Comparison of ENCODE assay signal across 27 mouse cellular contexts in genomic region chr15:13560920-13561319, GRCm38 (mm10).
DNase-seq lines count a peak whose midpoint lies in the region; ATAC-seq and TF ChIP-seq lines count a peak whose summit lies in the region.
"Had no signal": no experiment of that assay in that cellular context is flagged by ENCODE, and none has a peak within 500 bp of the region (broad histone marks: within the 10 kb centered on the region; RNA-seq: fewer than 3 reads in every experiment).

No protein-coding gene starts in this region.

- no peak overlapping the region for H3K27ac ChIP-seq in heart, embryonic 10.5 days
- H3K27ac ChIP-seq in lung, embryonic 14.5 days (ENCODE audit: low read depth): no peak overlapping the region
- H3K27ac ChIP-seq: embryonic facial prominence, embryonic 13.5 days; forebrain, embryonic 15.5 days; heart, embryonic 15.5 days; kidney, postnatal 0 days; limb, embryonic 15.5 days; liver, embryonic 15.5 days; midbrain, embryonic 12.5 days; neural tube, embryonic 12.5 days had no signal

- H3K27me3 ChIP-seq in heart, embryonic 10.5 days (ENCODE audit: insufficient read depth, poor library complexity, severe bottlenecking): no peaks in the 10 kb centered on the region
- H3K27me3 ChIP-seq in lung, embryonic 14.5 days (ENCODE audit: insufficient read depth, low read length): no peaks in the 10 kb centered on the region
- H3K27me3 ChIP-seq: embryonic facial prominence, embryonic 13.5 days; forebrain, embryonic 15.5 days; heart, embryonic 15.5 days; limb, embryonic 15.5 days; liver, embryonic 15.5 days; midbrain, embryonic 12.5 days; neural tube, embryonic 12.5 days; Patski had no signal

- no peaks in the 10 kb centered on the region for H3K9me3 ChIP-seq in heart, embryonic 10.5 days
- no peaks in the 10 kb centered on the region for H3K9me3 ChIP-seq in lung, embryonic 14.5 days (ENCODE audit: low read depth, low read length)
- H3K9me3 ChIP-seq: embryonic facial prominence, embryonic 13.5 days; forebrain, embryonic 15.5 days; heart, embryonic 15.5 days; limb, embryonic 15.5 days; liver, embryonic 15.5 days; midbrain, embryonic 12.5 days; neural tube, embryonic 12.5 days had no signal

- no peaks in the 10 kb centered on the region for H3K4me1 ChIP-seq in heart, embryonic 10.5 days
- no peaks in the 10 kb centered on the region for H3K4me1 ChIP-seq in lung, embryonic 14.5 days (ENCODE audit: insufficient read depth)
- H3K4me1 ChIP-seq: embryonic facial prominence, embryonic 13.5 days; forebrain, embryonic 15.5 days; heart, embryonic 15.5 days; limb, embryonic 15.5 days; liver, embryonic 15.5 days; midbrain, embryonic 12.5 days; neural tube, embryonic 12.5 days had no signal

- peak; percentile 47 to 58 for DNase-seq in cerebellum, postnatal 10 days
- DNase-seq in cerebellum, adult 9-10 months: no peak
- peak; percentile 6 to 32 for DNase-seq in heart, postnatal 10 days
- DNase-seq in heart, embryonic 10.5 days (ENCODE audit: low spot score): no peak
- peak; percentile 15 for DNase-seq in lung, embryonic 14.5 days
- DNase-seq in lung, postnatal 14 days: no peak
- DNase-seq in lung, adult 18-20 months: no peak
- DNase-seq: adrenal gland, adult 8-10 months; cerebellum, adult 11 months; cerebellum, postnatal 36 days; embryo, embryonic 11 days; gastrocnemius, postnatal 10 days; heart, postnatal 4 days; kidney, adult 2 months; layer of hippocampus, adult 9-11 months; lung, postnatal 10 days had no signal

- no peaks in the 10 kb centered on the region for H3K36me3 ChIP-seq in heart, embryonic 10.5 days
- no peaks in the 10 kb centered on the region for H3K36me3 ChIP-seq in lung, embryonic 14.5 days (ENCODE audit: insufficient read depth)
- H3K36me3 ChIP-seq: embryonic facial prominence, embryonic 13.5 days; forebrain, embryonic 15.5 days; heart, embryonic 15.5 days; limb, embryonic 15.5 days; liver, embryonic 15.5 days; midbrain, embryonic 12.5 days; neural tube, embryonic 12.5 days had no signal

- intact Hi-C loops in heart, postnatal 10 days (cut with DNase I): no loop called here

- no peak overlapping the region for H3K4me3 ChIP-seq in heart, embryonic 10.5 days
- no peak overlapping the region for H3K4me3 ChIP-seq in lung, embryonic 14.5 days (ENCODE audit: low read depth, low read length)
- H3K4me3 ChIP-seq: embryonic facial prominence, embryonic 13.5 days; erythroblast, embryonic 14.5 days; forebrain, embryonic 15.5 days; heart, embryonic 15.5 days; limb, embryonic 15.5 days; liver, embryonic 15.5 days; midbrain, embryonic 12.5 days; neural tube, embryonic 12.5 days had no signal

- no peak overlapping the region for H3K9ac ChIP-seq in lung, embryonic 14.5 days
- H3K9ac ChIP-seq: embryonic facial prominence, embryonic 13.5 days; forebrain, embryonic 15.5 days; heart, embryonic 15.5 days; limb, embryonic 15.5 days; liver, embryonic 15.5 days; midbrain, embryonic 12.5 days; neural tube, embryonic 12.5 days had no signal

- no peak overlapping the region for H3K4me2 ChIP-seq in lung, embryonic 14.5 days
- H3K4me2 ChIP-seq: embryonic facial prominence, embryonic 13.5 days; forebrain, embryonic 15.5 days; heart, embryonic 15.5 days; limb, embryonic 15.5 days; liver, embryonic 15.5 days; midbrain, embryonic 12.5 days; neural tube, embryonic 12.5 days had no signal

- no peak for TF ChIP-seq CTCF in lung, embryonic 14.5 days (IDR thresholded peaks at IDR 0.05; ENCODE audit: low read depth)

- ATAC-seq in lung, embryonic 14.5 days (ENCODE audit: insufficient read depth): no peak
- ATAC-seq: forebrain, embryonic 15.5 days; inflammation-experienced regulatory T-cells, adult 6 months; Patski had no signal

Comparison
In these comparisons a context has a peak if more than half of its experiments do, and no peak if none do; other contexts are left out.
1. DNase-seq: peak in cerebellum, postnatal 10 days (2 of 2), heart, postnatal 10 days (2 of 2) and lung, embryonic 14.5 days (single experiment); none in cerebellum, adult 9-10 months (single experiment), heart, embryonic 10.5 days (single experiment), lung, postnatal 14 days (single experiment) and lung, adult 18-20 months (0 of 2).